Mouse (Mus musculus) heart, postnatal 10 days (tissue): ENCODE measurements around the gene Ocm. TPM values are rescaled to one million over a fixed set of nuclear protein-coding genes. Genes with fewer than 3 reads are reported as not detected.

Experiments
- DNase-seq, 2 experiments: peaks; one replicate each; pipeline ENCODE4 v3.0.0; 2021
- intact Hi-C: fragments of 180-260 bp; cut with DNase I; formaldehyde crosslinking; loops from one replicate; pipeline ENCODE4 v1.15.1; 2025
- total RNA-seq, 2 experiments: library from RNA; stranded (reverse); gene quantifications; 2 replicates each; pipeline ENCODE4 v1.2.3; 2021

Ocm gene
- total RNA-seq, 2 experiments from 2014 or later = not detected

GRCm38 (mm10) chr5:144002461-144003192 lies 23.8 kb downstream of the Ocm start:
- intact Hi-C loops = no loop called here
- DNase-seq = no peak

- intact Hi-C loops = no loop called here
- no peak for DNase-seq
Measured at GRCm38 (mm10) chr5:143999409-143999808, 27.1 kb downstream of the Ocm start.

GRCm38 (mm10) chr5:143994632-143995365 lies 31.7 kb downstream of the Ocm start:
- intact Hi-C loops = no loop called here
- DNase-seq = no peak

- intact Hi-C loops = no loop called here
- no peak for DNase-seq
Measured at GRCm38 (mm10) chr5:143993849-143994248, 32.6 kb downstream of the Ocm start.

- intact Hi-C loops = no loop called here
- no peak for DNase-seq
Measured at GRCm38 (mm10) chr5:143993260-143993659, 33.2 kb downstream of the Ocm start.

- intact Hi-C loops = no loop called here
- DNase-seq = no peak
Measured at GRCm38 (mm10) chr5:143992661-143993060, 33.8 kb downstream of the Ocm start.

GRCm38 (mm10) chr5:143990086-143990485 lies 36.4 kb downstream of the Ocm start:
- DNase-seq = no peak
- intact Hi-C loops = no loop called here

- intact Hi-C loops = loop anchor here (5.0 kb wide), 1 partner anchor 427 kb away; no protein-coding TSS in a partner anchor
- peak; percentile 30 to 39 for DNase-seq
Measured at GRCm38 (mm10) chr5:143989046-143989445, 37.4 kb downstream of the Ocm start.

- no peak for DNase-seq
Measured at GRCm38 (mm10) chr5:143987596-143987995, 38.9 kb downstream of the Ocm start.

GRCm38 (mm10) chr5:143985381-143985780 lies 41.1 kb downstream of the Ocm start:
- no peak for DNase-seq
- intact Hi-C loops = loop anchor here (5.0 kb wide), 1 partner anchor 423 kb away; no protein-coding TSS in a partner anchor

More at GRCm38 (mm10) chr5:143987596-143987995, 38.9 kb downstream of the Ocm start:
- intact Hi-C loops = loop anchor here (5.0 kb wide), 1 partner anchor 425 kb away; no protein-coding TSS in a partner anchor

GRCm38 (mm10) chr5:143982361-143982760 lies 44.1 kb downstream of the Ocm start:
- no peak for DNase-seq
- intact Hi-C loops = no loop called here

- intact Hi-C loops = no loop called here
- DNase-seq = no peak
Measured at GRCm38 (mm10) chr5:143980858-143981257, 45.6 kb downstream of the Ocm start.

- no peak for DNase-seq
- intact Hi-C loops = no loop called here
Measured at GRCm38 (mm10) chr5:143976726-143977431, 49.6 kb downstream of the Ocm start.

GRCm38 (mm10) chr5:143976232-143976631 lies 50.2 kb downstream of the Ocm start:
- intact Hi-C loops = no loop called here

GRCm38 (mm10) chr5:143975631-143975933 lies 50.9 kb downstream of the Ocm start:
- intact Hi-C loops = no loop called here
- no peak for DNase-seq

More at GRCm38 (mm10) chr5:143976232-143976631, 50.2 kb downstream of the Ocm start:
- DNase-seq = no peak

GRCm38 (mm10) chr5:143974931-143975630 lies 51.4 kb downstream of the Ocm start:
- intact Hi-C loops = no loop called here
- DNase-seq = peak; percentile 59 to 68

- intact Hi-C loops = no loop called here
- DNase-seq = no peak
Measured at GRCm38 (mm10) chr5:143972628-143973027, 53.8 kb downstream of the Ocm start.
